Mouse (Mus musculus) ovary, adult 10 weeks (tissue): ENCODE data around the gene Ube2t. TPM values are rescaled to one million over a fixed set of nuclear protein-coding genes. Genes with fewer than 3 reads are reported as not detected.

ENCODE experiments used
- polyA plus RNA-seq: library from polyadenylated mRNA; stranded (reverse); fragments of 350-450 nt; fragmentation: Illumina TruSeq; extraction: RNeasy Lipid Tissue Mini Kit (QIAGEN cat#74804); gene quantifications from one replicate; pipeline ENCODE4 v1.2.3, GENCODE M21; 2014

The Ube2t gene
- polyA plus RNA-seq, result 21.1 TPM

GRCm38 (mm10) chr1:134962053-134962803 lies at the start of gene Ube2t:
Gene Ube2t, plus strand, starts transcription at chr1:134962565.

GRCm38 (mm10) chr1:134955637-134956176 lies 6.7 kb upstream of the Ube2t start, which contains the start of gene Ppp1r12b:
Gene Ppp1r12b, minus strand, starts transcription at chr1:134955942.

Other genes with a start within 250 kb of the Ube2t start
- gene Ppp1r12b, start 6.6 kb upstream of the Ube2t start, polyA plus RNA-seq, result 44.0 TPM
- 25.0 TPM for gene Lgr6, start 142.7 kb downstream of the Ube2t start, polyA plus RNA-seq
- 0.14 TPM for gene Ptpn7, start 170.1 kb downstream of the Ube2t start, polyA plus RNA-seq
- 18.4 TPM for gene Arl8a, start 184.3 kb downstream of the Ube2t start, polyA plus RNA-seq
- gene Gpr37l1, start 205.1 kb downstream of the Ube2t start, polyA plus RNA-seq, result not detected